Mouse (Mus musculus): ENCODE measurements around the gene Dctd. TPM values are rescaled to one million over a fixed set of nuclear protein-coding genes. Genes with fewer than 3 reads are reported as not detected.

The Dctd gene
- polyA plus RNA-seq (2015; fragmentation: Nextera tagmentation; extraction: Ambion mirVana) = 4.9 and 5.3 TPM in 2 replicates

DNA sequence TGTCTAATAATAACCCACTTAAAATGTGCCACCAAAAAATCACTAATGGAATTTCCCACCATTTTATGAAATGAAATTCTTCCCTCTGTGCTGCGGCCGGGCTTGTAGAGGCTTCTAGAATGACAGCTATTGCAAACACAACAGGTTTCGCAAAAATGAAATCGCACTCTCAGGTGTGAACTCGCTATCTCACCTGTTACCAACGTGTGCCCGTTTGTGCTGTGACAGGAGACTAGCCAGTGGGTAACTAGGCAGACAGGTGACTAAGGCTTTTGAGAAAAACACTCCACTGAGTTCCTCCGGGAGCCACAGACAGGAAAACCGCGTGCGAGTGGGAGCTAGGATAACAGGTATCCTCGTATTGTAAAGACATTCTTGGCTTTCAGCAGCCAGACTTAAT, at the start of gene Dctd:
TSS of gene Dctd (plus strand) at position 301 of the 400 bp plus-strand sequence.

Other genes starting within 250 kb of the Dctd start
- gene Wwc2, start 108.2 kb upstream of the Dctd start, polyA plus RNA-seq (2015; fragmentation: Nextera tagmentation; extraction: Ambion mirVana) = 4.6 and 5.4 TPM in 2 replicates

All from skeletal muscle tissue, postnatal 0 days (tissue).